ENCODE assay signal across 9 mouse cellular contexts in the genomic region with DNA sequence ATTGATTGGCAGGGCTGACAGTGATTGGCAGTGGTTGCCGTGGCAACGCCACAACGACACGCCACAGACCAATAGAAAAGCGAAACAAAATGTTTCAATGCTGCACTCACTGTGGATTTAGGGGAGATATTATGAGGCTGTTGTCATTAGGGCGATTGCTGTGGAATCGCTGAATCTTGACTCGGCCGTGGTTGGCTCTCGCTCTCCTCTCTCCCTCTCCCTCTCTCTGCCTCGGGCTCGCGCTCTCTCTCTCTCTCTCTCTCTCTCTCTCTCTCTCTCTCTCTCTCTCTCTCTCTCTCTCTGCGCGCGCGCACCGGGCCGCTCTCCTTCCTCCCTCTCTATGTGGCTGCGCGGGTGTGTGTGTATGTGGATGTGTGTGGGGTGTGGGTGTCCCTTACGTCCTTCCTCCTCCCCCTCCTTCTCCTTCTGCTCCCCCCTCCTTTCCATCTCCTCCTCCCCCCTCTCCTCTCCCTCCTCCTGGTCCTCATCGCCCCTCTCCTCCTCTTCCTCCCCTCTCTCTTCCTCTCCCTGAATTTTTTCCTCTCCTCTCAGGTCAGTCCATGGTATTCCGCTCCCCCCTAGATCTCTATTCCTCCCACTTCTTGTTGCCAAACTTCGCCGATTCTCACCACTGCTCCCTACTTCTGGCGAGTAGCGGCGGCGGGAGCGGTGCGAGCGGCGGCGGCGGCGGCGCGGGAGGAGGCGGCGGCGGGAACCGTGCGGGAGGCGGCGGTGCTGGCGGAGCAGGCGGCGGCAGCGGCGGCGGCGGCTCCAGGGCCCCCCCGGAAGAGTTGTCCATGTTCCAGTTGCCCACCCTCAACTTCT. TPM values are rescaled to one million over a fixed set of nuclear protein-coding genes. Genes with fewer than 3 reads are reported as not detected.
DNase-seq lines count a peak whose midpoint lies in the region; ATAC-seq and TF ChIP-seq lines count a peak whose summit lies in the region.
"Had no signal": no experiment of that assay in that cellular context is flagged by ENCODE, and none has a peak within 500 bp of the region (broad histone marks: within the 10 kb centered on the region; RNA-seq: fewer than 3 reads in every experiment).

No protein-coding gene starts in this region.

- peak overlapping the region; percentile 45 for H3K4me2 ChIP-seq in kidney, postnatal 0 days (ENCODE audit: low read length)
- peak overlapping the region; percentile 46 for H3K4me2 ChIP-seq in intestine, embryonic 15.5 days (replicated peaks)

- H3K36me3 ChIP-seq in kidney, postnatal 0 days (ENCODE audit: insufficient read depth, low read length) = no peaks in the 10 kb centered on the region
- H3K36me3 ChIP-seq in intestine, embryonic 15.5 days = no peaks in the 10 kb centered on the region

- no peaks in the 10 kb centered on the region for H3K9me3 ChIP-seq in kidney, postnatal 0 days (replicated peaks; ENCODE audit: low read length)
- no peaks in the 10 kb centered on the region for H3K9me3 ChIP-seq in intestine, embryonic 15.5 days

- no peak for TF ChIP-seq POLR2A in olfactory bulb, adult 2 months (IDR thresholded peaks at IDR 0.05; ENCODE audit: insufficient read depth, low read depth, low read length)

- TF ChIP-seq CTCF in kidney, postnatal 0 days (IDR thresholded peaks at IDR 0.05; ENCODE audit: low read depth) = no peak
- TF ChIP-seq CTCF in olfactory bulb, adult 2 months (IDR thresholded peaks at IDR 0.05; ENCODE audit: insufficient read depth, low read depth, low read length) = no peak

- ATAC-seq in kidney, postnatal 0 days (replicated peaks; ENCODE audit: low FRiP score, low read depth) = no peak
- ATAC-seq in intestine, embryonic 15.5 days = no peak
- no peak for ATAC-seq in erythroblast, adult 5-6 weeks (replicated peaks; ENCODE audit: low FRiP score, poor library complexity, severe bottlenecking)

- H3K27ac ChIP-seq in kidney, postnatal 0 days = no peak overlapping the region
- H3K27ac ChIP-seq in intestine, embryonic 15.5 days = no peak overlapping the region
- no peak overlapping the region for H3K27ac ChIP-seq in olfactory bulb, adult 2 months (ENCODE audit: insufficient read depth, low read depth, low read length)
- H3K27ac ChIP-seq: layer of hippocampus, adult 2 months had no signal

- no peak overlapping the region for H3K9ac ChIP-seq in kidney, postnatal 0 days (ENCODE audit: low read depth, low read length)
- H3K9ac ChIP-seq in intestine, embryonic 15.5 days = no peak overlapping the region

- WGBS in kidney, postnatal 0 days = under 1% methylated on average over 53 of the region's 54 CpGs
- WGBS in intestine, embryonic 15.5 days = under 1% methylated on average over 47 of the region's 54 CpGs
- 3% methylated on average over 50 of the region's 54 CpGs for WGBS in olfactory bulb, adult 2 months

- peaks cover 9% of the 10 kb centered on the region for H3K4me1 ChIP-seq in kidney, postnatal 0 days (replicated peaks; ENCODE audit: insufficient read depth, low read length)
- H3K4me1 ChIP-seq in intestine, embryonic 15.5 days (replicated peaks) = peaks cover 17% of the 10 kb centered on the region
- peaks cover 18% of the 10 kb centered on the region for H3K4me1 ChIP-seq in olfactory bulb, adult 2 months (ENCODE audit: control insufficient read depth, insufficient read depth, low read length)

- H3K27me3 ChIP-seq in kidney, postnatal 0 days (ENCODE audit: insufficient read depth, low read length) = peaks cover 91% of the 10 kb centered on the region
- H3K27me3 ChIP-seq in intestine, embryonic 15.5 days (replicated peaks) = peaks cover 92% of the 10 kb centered on the region

- H3K4me3 ChIP-seq in kidney, postnatal 0 days (replicated peaks; ENCODE audit: low read depth, low read length) = peak overlapping the region; percentile 19; the same call in 1 of the 2 replicates
- H3K4me3 ChIP-seq in intestine, embryonic 15.5 days (replicated peaks) = peak overlapping the region; percentile 24
- 0 out of 2 replicates have a peak overlapping the region, but pooled peaks have one; percentile 9 for H3K4me3 ChIP-seq in olfactory bulb, adult 2 months (ENCODE audit: insufficient read depth, low read depth, low read length)
- H3K4me3 ChIP-seq: layer of hippocampus, adult 2 months had no signal

- no peak for DNase-seq in kidney, postnatal 0 days (ENCODE audit: low spot score)
- no peak for DNase-seq in kidney, adult 8-10 months
- DNase-seq in embryo, embryonic 11 days = peak; percentile 61
- DNase-seq in frontal cortex, adult 2 months (ENCODE audit: extremely low spot score in 1 of 2, low spot score in 1 of 2) = no peak
- no peak for DNase-seq in urinary bladder, postnatal 36 days (ENCODE audit: low spot score in 2 of 2)

RNA-seq across cellular contexts. Expression of gene Six3, which starts 7.5 kb away (rescaled TPM):
- polyA plus RNA-seq in kidney, postnatal 0 days (2015; fragmentation: Nextera tagmentation; extraction: Ambion mirVana) = not detected in 2 replicates
- not detected in 2 replicates for polyA plus RNA-seq in intestine, embryonic 15.5 days (2015; fragmentation: Nextera tagmentation; extraction: Ambion mirVana)
- not detected in 2 replicates for polyA plus RNA-seq in olfactory bulb, adult 2 months (2012; ENCODE audit: insufficient read depth, insufficient read length, low replicate concordance, missing spikeins)
- 0.74 and 1.2 TPM in 2 replicates for polyA plus RNA-seq in frontal cortex, adult 2 months (2012; rRNA removed)
- not detected in 2 replicates for total RNA-seq in erythroblast, adult 5-6 weeks (2015; ENCODE audit: low replicate concordance)
- total RNA-seq in erythroblast, adult 5-6 weeks (2017; ENCODE audit: low replicate concordance) = not detected in 2 replicates
